Mouse (Mus musculus): ENCODE results near the gene Ppm1a. TPM values are rescaled to one million over a fixed set of nuclear protein-coding genes. Genes with fewer than 3 reads are reported as not detected.

Ppm1a gene
- polyA plus RNA-seq, 1 experiment from 2014 or later, result 73.8 TPM

GRCm38 (mm10) chr12:72841500-72841899, 84.2 kb downstream of the Ppm1a start:
- H3K9me3 ChIP-seq (ENCODE audit: control insufficient read depth, low read length), result peaks cover 3% of the 10 kb centered on the region; the same call in 1 of the 2 replicates
- 92% methylated on average over 1 of the region's 1 CpGs for WGBS

DNA sequence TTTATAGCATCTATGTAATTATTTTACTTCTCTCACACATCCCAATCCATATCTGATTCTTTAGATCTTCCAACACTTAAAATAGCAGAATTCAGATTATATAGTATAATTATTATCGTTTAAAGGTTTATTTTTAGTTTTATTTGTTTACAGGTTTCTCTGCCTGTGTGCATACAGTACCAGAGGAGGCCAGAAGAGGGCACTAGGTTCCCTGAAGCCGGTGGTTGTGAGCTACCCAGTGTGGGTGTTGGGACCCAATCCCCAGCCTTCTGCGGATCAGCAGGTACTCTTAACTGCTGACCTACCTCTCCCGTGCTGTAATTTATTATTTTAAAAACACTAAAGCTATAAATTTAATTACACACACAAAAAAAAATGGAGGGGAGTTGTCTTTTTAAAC, 85.9 kb downstream of the Ppm1a start:
- Histone ChIP-seq H3K27me3 (ENCODE audit: control insufficient read depth, insufficient read depth, low read length) (peaks cover 20% of the 10 kb centered on the region; the same call in 1 of the 2 replicates), H3K4me1 (ENCODE audit: control insufficient read depth, insufficient read depth, low read length) (peaks cover 9% of the 10 kb centered on the region; the same call in 1 of the 2 replicates), H3K36me3 (ENCODE audit: control insufficient read depth, insufficient read depth, low read length) (no peaks in the 10 kb centered on the region), H3K9ac (ENCODE audit: low read depth, low read length) (no peak overlapping the region), H3K27ac (ENCODE audit: low read depth, low read length) (no peak overlapping the region), H3K4me3 (ENCODE audit: low read length) (no peak overlapping the region), H3K4me2 (replicated peaks; ENCODE audit: low read depth, low read length) (no peak overlapping the region), H3K9me3 (ENCODE audit: control insufficient read depth, low read length) (peaks cover 3% of the 10 kb centered on the region; the same call in 1 of the 2 replicates)
- 79% methylated on average over 4 of the region's 4 CpGs for WGBS
- ATAC-seq (ENCODE audit: low FRiP score, low TSS enrichment), result no peak

More at GRCm38 (mm10) chr12:72841500-72841899, 84.2 kb downstream of the Ppm1a start:
- H3K4me3 ChIP-seq (ENCODE audit: low read length), result no peak overlapping the region
- H3K27ac ChIP-seq (ENCODE audit: low read depth, low read length), result no peak overlapping the region
- peaks cover 9% of the 10 kb centered on the region; the same call in 1 of the 2 replicates for H3K4me1 ChIP-seq (ENCODE audit: control insufficient read depth, insufficient read depth, low read length)
- no peaks in the 10 kb centered on the region for H3K36me3 ChIP-seq (ENCODE audit: control insufficient read depth, insufficient read depth, low read length)
- no peak overlapping the region for H3K9ac ChIP-seq (ENCODE audit: low read depth, low read length)
- no peak overlapping the region for H3K4me2 ChIP-seq (replicated peaks; ENCODE audit: low read depth, low read length)
- ATAC-seq (ENCODE audit: low FRiP score, low TSS enrichment), result no peak
- H3K27me3 ChIP-seq (ENCODE audit: control insufficient read depth, insufficient read depth, low read length), result peaks cover 8% of the 10 kb centered on the region; the same call in 1 of the 2 replicates

GRCm38 (mm10) chr12:72843555-72843954, 86.3 kb downstream of the Ppm1a start:
- H3K4me3 ChIP-seq (ENCODE audit: low read length), result no peak overlapping the region
- H3K4me2 ChIP-seq (replicated peaks; ENCODE audit: low read depth, low read length), result peak overlapping the region; percentile 36
- peaks cover 3% of the 10 kb centered on the region; the same call in 1 of the 2 replicates for H3K9me3 ChIP-seq (ENCODE audit: control insufficient read depth, low read length)
- no peak for ATAC-seq (ENCODE audit: low FRiP score, low TSS enrichment)
- H3K4me1 ChIP-seq (ENCODE audit: control insufficient read depth, insufficient read depth, low read length), result peaks cover 9% of the 10 kb centered on the region; the same call in 1 of the 2 replicates
- no peak overlapping the region for H3K27ac ChIP-seq (ENCODE audit: low read depth, low read length)
- no peaks in the 10 kb centered on the region for H3K36me3 ChIP-seq (ENCODE audit: control insufficient read depth, insufficient read depth, low read length)
- 61% methylated on average over 4 of the region's 4 CpGs for WGBS
- no peak overlapping the region for H3K9ac ChIP-seq (ENCODE audit: low read depth, low read length)
- peaks cover 20% of the 10 kb centered on the region; the same call in 1 of the 2 replicates for H3K27me3 ChIP-seq (ENCODE audit: control insufficient read depth, insufficient read depth, low read length)

DNA sequence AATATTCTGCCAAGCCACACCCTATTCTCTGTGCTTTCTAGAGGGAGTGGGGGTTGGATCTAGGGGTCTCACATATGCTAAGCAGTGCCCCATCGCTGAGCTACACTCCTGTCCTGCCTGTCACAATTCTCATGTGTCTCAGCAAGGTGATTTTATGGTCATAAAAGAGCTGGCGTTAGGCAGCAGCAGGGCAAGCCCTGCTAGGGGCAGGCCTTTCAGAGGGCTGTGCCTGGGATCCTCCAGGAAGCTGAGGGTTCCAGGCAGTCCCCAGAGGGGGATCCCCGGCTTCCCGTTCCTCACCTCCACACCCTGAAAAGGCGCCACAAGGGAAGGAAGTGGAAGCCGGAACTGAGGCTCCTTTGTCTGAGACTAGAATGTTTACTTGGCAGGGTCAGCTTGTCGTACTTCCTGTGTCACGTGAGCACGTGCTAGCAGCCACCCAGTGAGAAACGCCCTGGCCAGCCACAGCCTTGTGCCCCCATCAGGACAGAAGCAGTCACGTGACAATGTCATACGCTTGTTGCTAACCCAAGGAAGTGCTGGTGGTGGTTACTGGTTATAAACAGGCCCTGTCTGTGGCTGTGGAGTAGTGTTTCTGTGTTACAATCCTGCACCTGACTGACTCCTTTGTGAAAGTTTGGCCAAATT, 86.8 kb downstream of the Ppm1a start:
- Histone ChIP-seq H3K9ac (ENCODE audit: low read depth, low read length) (peak overlapping the region; percentile 28; the same call in 1 of the 2 replicates), H3K9me3 (ENCODE audit: control insufficient read depth, low read length) (peaks cover 3% of the 10 kb centered on the region; the same call in 1 of the 2 replicates), H3K4me2 (replicated peaks; ENCODE audit: low read depth, low read length) (peak overlapping the region; percentile 36), H3K4me3 (ENCODE audit: low read length) (0 out of 2 replicates have a peak overlapping the region, but pooled peaks have one; percentile 4), H3K27ac (ENCODE audit: low read depth, low read length) (no peak overlapping the region), H3K4me1 (ENCODE audit: control insufficient read depth, insufficient read depth, low read length) (peaks cover 9% of the 10 kb centered on the region; the same call in 1 of the 2 replicates), H3K27me3 (ENCODE audit: control insufficient read depth, insufficient read depth, low read length) (peaks cover 20% of the 10 kb centered on the region; the same call in 1 of the 2 replicates), H3K36me3 (ENCODE audit: control insufficient read depth, insufficient read depth, low read length) (no peaks in the 10 kb centered on the region)
- ATAC-seq (ENCODE audit: low FRiP score, low TSS enrichment), result peak; percentile 85
- WGBS, result 22% methylated on average over 12 of the region's 12 CpGs

DNA sequence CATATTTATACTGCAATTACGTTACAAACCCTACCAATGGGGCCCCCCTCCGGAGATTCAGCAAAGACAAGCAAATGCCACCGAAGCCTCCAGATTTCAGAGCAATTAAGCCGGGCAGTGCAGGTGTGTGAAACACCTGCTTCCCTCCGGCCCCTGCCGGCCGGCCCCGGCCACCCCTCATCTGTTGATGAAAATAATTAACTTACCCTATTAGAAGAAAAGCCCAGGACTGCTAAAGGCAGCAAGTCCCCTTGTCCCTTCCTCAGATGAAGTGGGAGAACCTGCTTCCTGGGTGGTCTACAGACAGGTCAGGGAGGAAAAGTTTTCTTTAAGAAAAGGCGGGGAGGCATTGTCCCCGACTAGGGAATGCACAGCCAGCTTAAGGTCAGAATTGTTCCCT, 88.7 kb downstream of the Ppm1a start:
- Histone ChIP-seq H3K36me3 (ENCODE audit: control insufficient read depth, insufficient read depth, low read length) (no peaks in the 10 kb centered on the region), H3K4me3 (ENCODE audit: low read length) (no peak overlapping the region), H3K9ac (ENCODE audit: low read depth, low read length) (no peak overlapping the region), H3K27ac (ENCODE audit: low read depth, low read length) (no peak overlapping the region), H3K9me3 (ENCODE audit: control insufficient read depth, low read length) (peaks cover 3% of the 10 kb centered on the region; the same call in 1 of the 2 replicates), H3K27me3 (ENCODE audit: control insufficient read depth, insufficient read depth, low read length) (peaks cover 20% of the 10 kb centered on the region; the same call in 1 of the 2 replicates), H3K4me2 (replicated peaks; ENCODE audit: low read depth, low read length) (no peak overlapping the region), H3K4me1 (ENCODE audit: control insufficient read depth, insufficient read depth, low read length) (peaks cover 9% of the 10 kb centered on the region; the same call in 1 of the 2 replicates)
- ATAC-seq (ENCODE audit: low FRiP score, low TSS enrichment), result no peak
- 30% methylated on average over 10 of the region's 10 CpGs for WGBS

GRCm38 (mm10) chr12:72847725-72848124, 90.5 kb downstream of the Ppm1a start:
- no peak overlapping the region for H3K4me2 ChIP-seq (replicated peaks; ENCODE audit: low read depth, low read length)
- no peak overlapping the region for H3K4me3 ChIP-seq (ENCODE audit: low read length)
- no peaks in the 10 kb centered on the region for H3K9me3 ChIP-seq (ENCODE audit: control insufficient read depth, low read length)
- H3K4me1 ChIP-seq (ENCODE audit: control insufficient read depth, insufficient read depth, low read length), result peaks cover 9% of the 10 kb centered on the region; the same call in 1 of the 2 replicates
- ATAC-seq (ENCODE audit: low FRiP score, low TSS enrichment), result no peak
- H3K27me3 ChIP-seq (ENCODE audit: control insufficient read depth, insufficient read depth, low read length), result peaks cover 20% of the 10 kb centered on the region; the same call in 1 of the 2 replicates
- no peak overlapping the region for H3K27ac ChIP-seq (ENCODE audit: low read depth, low read length)
- no peaks in the 10 kb centered on the region for H3K36me3 ChIP-seq (ENCODE audit: control insufficient read depth, insufficient read depth, low read length)
- 27% methylated on average over 7 of the region's 7 CpGs for WGBS
- H3K9ac ChIP-seq (ENCODE audit: low read depth, low read length), result no peak overlapping the region

Other genes starting within 250 kb of the Ppm1a start
- 5.9 and 10.2 TPM in 2 replicates for gene Pcnx4, start 221.1 kb upstream of the Ppm1a start, polyA plus RNA-seq (2014; fragmentation: Nextera tagmentation; extraction: Ambion mirVana)
- not detected in 2 replicates for gene Gm4756, start 107.8 kb upstream of the Ppm1a start, polyA plus RNA-seq (2014; fragmentation: Nextera tagmentation; extraction: Ambion mirVana)
- 7.1 and 8.7 TPM in 2 replicates for gene Dhrs7, start 92.5 kb upstream of the Ppm1a start, polyA plus RNA-seq (2014; fragmentation: Nextera tagmentation; extraction: Ambion mirVana)
- not detected in 2 replicates for gene Six6, start 182.4 kb downstream of the Ppm1a start, polyA plus RNA-seq (2014; fragmentation: Nextera tagmentation; extraction: Ambion mirVana)
- gene 4930447C04Rik, start 183.3 kb downstream of the Ppm1a start, polyA plus RNA-seq (2014; fragmentation: Nextera tagmentation; extraction: Ambion mirVana), result 1.5 and 2.3 TPM in 2 replicates

Data from kidney, embryonic 14.5 days (tissue).